Mouse (Mus musculus) CH12.LX (cell line): ENCODE measurements around the gene Myh3. TPM values are rescaled to one million over a fixed set of nuclear protein-coding genes. Genes with fewer than 3 reads are reported as not detected.
A peak's percentile ranks its signal among the peaks of the same experiment; 100 is the strongest.

ENCODE experiments used
- DNase-seq: peaks from one replicate; pipeline ENCODE4 v3.0.0-alpha.2; 2013; ENCODE audit errors: extremely low read depth
- H3K27ac ChIP-seq: 2 replicates; pipeline ENCODE4 v1.5.1; 2012; ENCODE audit warnings: low read depth, mild to moderate bottlenecking, control low read depth, moderate library complexity; ENCODE audit not compliant: insufficient read depth
- H3K27me3 ChIP-seq: replicated peaks from 2 replicates; pipeline ENCODE3; 2012; ENCODE audit warnings: inconsistent platforms
- H3K36me3 ChIP-seq, 2 experiments: replicated peaks in 1 of 2; 2 replicates each; pipeline versions ENCODE3 to v1.6.1; 2012; ENCODE audit warnings: inconsistent platforms in 1 of 2, low read length in 1 of 2, mild to moderate bottlenecking in 1 of 2, mixed read lengths in 1 of 2, moderate library complexity in 1 of 2; ENCODE audit not compliant: control insufficient read depth in 1 of 2, insufficient read depth in 1 of 2
- H3K4me1 ChIP-seq, 2 experiments: 2 replicates each; pipeline ENCODE4 v1.6.1; 2012; ENCODE audit warnings: inconsistent platforms in 1 of 2, moderate library complexity in 1 of 2; ENCODE audit not compliant: insufficient read depth in 2 of 2, control insufficient read depth in 1 of 2
- H3K4me2 ChIP-seq: 2 replicates; pipeline ENCODE4 v1.6.1; 2012; ENCODE audit warnings: low read depth, mild to moderate bottlenecking, control low read depth; ENCODE audit not compliant: poor library complexity, insufficient read depth, severe bottlenecking
- H3K4me3 ChIP-seq, 3 experiments: fragments of 150-350 bp in 1 of 3; sonication (generic) in 1 of 3; replicated peaks in 1 of 3; 2 replicates each; pipeline versions ENCODE3 to v1.5.1; 2011 to 2012; ENCODE audit warnings: low read depth in 2 of 3, low read length in 2 of 3, mild to moderate bottlenecking in 2 of 3, moderate library complexity in 2 of 3, control low read depth in 1 of 3, improper control_type of control experiment in 1 of 3, inconsistent platforms in 1 of 3, mixed read lengths in 1 of 3; ENCODE audit not compliant: poor library complexity in 1 of 3
- H3K79me2 ChIP-seq: replicated peaks from 2 replicates; pipeline ENCODE4 v1.6.1; 2012; ENCODE audit warnings: mild to moderate bottlenecking, moderate library complexity; ENCODE audit not compliant: control insufficient read depth, poor library complexity, insufficient read depth, severe bottlenecking; ENCODE audit errors: extremely low read depth
- H3K9ac ChIP-seq: 2 replicates; pipeline ENCODE4 v1.6.1; 2012; ENCODE audit warnings: low read depth, mild to moderate bottlenecking, control low read depth, moderate library complexity; ENCODE audit not compliant: insufficient read depth
- H3K9me3 ChIP-seq: replicated peaks from 2 replicates; pipeline ENCODE3; 2012; ENCODE audit warnings: low read length, inconsistent platforms, mixed read lengths
- BHLHE40 ChIP-seq: IDR thresholded peaks from 2 replicates; pipeline ENCODE4 v1.6.1; 2011; ENCODE audit warnings: mild to moderate bottlenecking, low read depth, low read length, improper control_type of control experiment
- CHD1 ChIP-seq: IDR thresholded peaks from 2 replicates; pipeline ENCODE4 v1.6.1; 2012; ENCODE audit warnings: low read depth, low read length, improper control_type of control experiment, inconsistent platforms
- CHD2 ChIP-seq: IDR thresholded peaks from 2 replicates; pipeline ENCODE4 v1.6.1; 2011; ENCODE audit warnings: low read length, improper control_type of control experiment
- CTCF ChIP-seq, 2 experiments: IDR thresholded peaks in 1 of 2; conservative IDR thresholded peaks in 1 of 2; 2 replicates each; pipeline ENCODE4 v1.5.1; 2011 to 2012; ENCODE audit warnings: low read depth in 2 of 2, low read length in 2 of 2, improper control_type of control experiment in 1 of 2, inconsistent platforms in 1 of 2, mild to moderate bottlenecking in 1 of 2, moderate library complexity in 1 of 2
- E2F4 ChIP-seq: IDR thresholded peaks from 2 replicates; pipeline ENCODE4 v1.6.1; 2011; ENCODE audit warnings: low read depth, low read length, improper control_type of control experiment; ENCODE audit not compliant: insufficient replicate concordance
- ELF1 ChIP-seq: IDR thresholded peaks from 2 replicates; pipeline ENCODE4 v1.6.1; 2014; ENCODE audit warnings: low read depth, mild to moderate bottlenecking, inconsistent platforms, low read length, improper control_type of control experiment
- EP300 ChIP-seq: IDR thresholded peaks from 2 replicates; pipeline ENCODE4 v1.6.1; 2011; ENCODE audit warnings: low read length, improper control_type of control experiment
- ETS1 ChIP-seq: conservative IDR thresholded peaks from 2 replicates; pipeline ENCODE4 v1.6.1; 2012; ENCODE audit warnings: low read depth, mild to moderate bottlenecking, inconsistent platforms, low read length, improper control_type of control experiment, moderate library complexity
- GABPA ChIP-seq: IDR thresholded peaks from 2 replicates; pipeline ENCODE4 v1.6.1; 2012; ENCODE audit warnings: low read depth, low read length, improper control_type of control experiment, inconsistent platforms; ENCODE audit not compliant: insufficient replicate concordance
- HCFC1 ChIP-seq: IDR thresholded peaks from 2 replicates; pipeline ENCODE4 v1.6.1; 2012; ENCODE audit warnings: low read depth, mild to moderate bottlenecking, inconsistent platforms, low read length, improper control_type of control experiment
- IRF4 ChIP-seq: IDR thresholded peaks from 2 replicates; pipeline ENCODE4 v1.6.1; 2014; ENCODE audit warnings: low read depth, mild to moderate bottlenecking, inconsistent platforms, low read length, improper control_type of control experiment
- JUN ChIP-seq: IDR thresholded peaks from 2 replicates; pipeline ENCODE4 v1.6.1; 2011; ENCODE audit warnings: low read depth, mild to moderate bottlenecking, low read length, improper control_type of control experiment, moderate library complexity; ENCODE audit not compliant: insufficient read depth
- JUND ChIP-seq: conservative IDR thresholded peaks from 2 replicates; pipeline ENCODE4 v1.6.1; 2011; ENCODE audit warnings: low read depth, low read length, improper control_type of control experiment
- KAT2A ChIP-seq: IDR thresholded peaks from 2 replicates; pipeline ENCODE4 v1.6.1; 2012; ENCODE audit warnings: low read length, improper control_type of control experiment, inconsistent platforms; ENCODE audit not compliant: insufficient replicate concordance
- MAFK ChIP-seq: IDR thresholded peaks from 2 replicates; pipeline ENCODE4 v1.6.1; 2011; ENCODE audit warnings: low read length, improper control_type of control experiment; ENCODE audit not compliant: insufficient replicate concordance
- MAX ChIP-seq: IDR thresholded peaks from 2 replicates; pipeline ENCODE4 v1.6.1; 2011; ENCODE audit warnings: low read length, improper control_type of control experiment
- MAZ ChIP-seq: IDR thresholded peaks from 2 replicates; pipeline ENCODE4 v1.6.1; 2012; ENCODE audit warnings: low read depth, mild to moderate bottlenecking, inconsistent platforms, low read length, improper control_type of control experiment, moderate library complexity
- MEF2A ChIP-seq: IDR thresholded peaks from 2 replicates; pipeline ENCODE4 v1.6.1; 2014; ENCODE audit warnings: low read depth, mild to moderate bottlenecking, inconsistent platforms, low read length, improper control_type of control experiment, borderline replicate concordance
- MXI1 ChIP-seq: IDR thresholded peaks from 2 replicates; pipeline ENCODE4 v1.6.1; 2011; ENCODE audit warnings: mild to moderate bottlenecking, low read depth, low read length, improper control_type of control experiment
- MYC ChIP-seq: IDR thresholded peaks from 2 replicates; pipeline ENCODE4 v1.6.1; 2011; ENCODE audit warnings: low read depth, mild to moderate bottlenecking, improper control_type of control experiment, low read length
- NELFE ChIP-seq: IDR thresholded peaks from 2 replicates; pipeline ENCODE4 v1.6.1; 2011; ENCODE audit warnings: low read depth, low read length, improper control_type of control experiment
- NRF1 ChIP-seq: IDR thresholded peaks from 2 replicates; pipeline ENCODE4 v1.6.1; 2014; ENCODE audit warnings: low read depth, mild to moderate bottlenecking, inconsistent platforms, low read length, improper control_type of control experiment, moderate library complexity
- PAX5 ChIP-seq: IDR thresholded peaks from 2 replicates; pipeline ENCODE4 v1.6.1; 2012; ENCODE audit warnings: low read length, inconsistent platforms, mixed read lengths
- POLR2A ChIP-seq: IDR thresholded peaks from 2 replicates; pipeline ENCODE4 v1.6.1; 2011; ENCODE audit warnings: low read depth, mild to moderate bottlenecking, improper control_type of control experiment, low read length
- POLR2AphosphoS2 ChIP-seq: IDR thresholded peaks from 2 replicates; pipeline ENCODE4 v1.6.1; 2011; ENCODE audit warnings: low read depth, low read length, improper control_type of control experiment
- RAD21 ChIP-seq: IDR thresholded peaks from 2 replicates; pipeline ENCODE4 v1.6.1; 2011; ENCODE audit warnings: low read depth, mild to moderate bottlenecking, low read length, improper control_type of control experiment, moderate library complexity
- RCOR1 ChIP-seq: conservative IDR thresholded peaks from 2 replicates; pipeline ENCODE4 v1.6.1; 2012; ENCODE audit warnings: low read depth, mild to moderate bottlenecking, inconsistent platforms, low read length, improper control_type of control experiment
- SIN3A ChIP-seq: IDR thresholded peaks from 2 replicates; pipeline ENCODE4 v1.6.1; 2012; ENCODE audit warnings: low read length, improper control_type of control experiment, inconsistent platforms
- SMC3 ChIP-seq: IDR thresholded peaks from 2 replicates; pipeline ENCODE4 v1.6.1; 2011; ENCODE audit warnings: low read depth, low read length, improper control_type of control experiment
- TBP ChIP-seq: conservative IDR thresholded peaks from 2 replicates; pipeline ENCODE4 v1.6.1; 2011; ENCODE audit warnings: low read depth, low read length, improper control_type of control experiment
- TCF12 ChIP-seq: IDR thresholded peaks from 2 replicates; pipeline ENCODE4 v1.6.1; 2014; ENCODE audit warnings: low read depth, mild to moderate bottlenecking, inconsistent platforms, low read length, improper control_type of control experiment
- UBTF ChIP-seq: IDR thresholded peaks from 2 replicates; pipeline ENCODE4 v1.6.1; 2012; ENCODE audit warnings: low read depth, mild to moderate bottlenecking, inconsistent platforms, low read length, improper control_type of control experiment, moderate library complexity
- USF1 ChIP-seq: IDR thresholded peaks from 2 replicates; pipeline ENCODE4 v1.6.1; 2014; ENCODE audit warnings: low read depth, mild to moderate bottlenecking, inconsistent platforms, low read length, improper control_type of control experiment
- USF2 ChIP-seq: conservative IDR thresholded peaks from 2 replicates; pipeline ENCODE4 v1.6.1; 2011; ENCODE audit warnings: low read depth, low read length, improper control_type of control experiment
- ZC3H11A ChIP-seq: IDR thresholded peaks from 2 replicates; pipeline ENCODE4 v1.6.1; 2012; ENCODE audit warnings: low read depth, mild to moderate bottlenecking, inconsistent platforms, low read length, improper control_type of control experiment
- ZKSCAN1 ChIP-seq: IDR thresholded peaks from 2 replicates; pipeline ENCODE4 v1.6.1; 2012; ENCODE audit warnings: low read depth, inconsistent platforms, low read length, improper control_type of control experiment, borderline replicate concordance
- ZMIZ1 ChIP-seq: IDR thresholded peaks from 2 replicates; pipeline ENCODE4 v1.6.1; 2012; ENCODE audit warnings: low read depth, mild to moderate bottlenecking, inconsistent platforms, low read length, improper control_type of control experiment
- ZNF384 ChIP-seq: IDR thresholded peaks from 2 replicates; pipeline ENCODE4 v1.6.1; 2012; ENCODE audit warnings: low read depth, low read length, improper control_type of control experiment, inconsistent platforms
- dilution Hi-C: fragments of 300-500 bp; cut with MboI; formaldehyde crosslinking; loops from 2 replicates; pipeline ENCODE4 v1.14.3; 2020; ENCODE audit warnings: low sequenced_read_pairs; ENCODE audit not compliant: extremely low pct_unique_long_range_greater_than_20kb, extremely low pct_ligation_motif_present
- in situ Hi-C: fragments of 300-500 bp; cut with MboI; formaldehyde crosslinking; loops from 3 replicates; pipeline ENCODE4 v1.14.3; 2019; ENCODE audit warnings: low sequenced_read_pairs, low pct_ligation_motif_present, low pct_unique_long_range_greater_than_20kb, mixed read lengths
- polyA plus RNA-seq: library from polyadenylated mRNA; unstranded; fragments of >175 nt; gene quantifications from 2 replicates; pipeline ENCODE4 v1.2.1, GENCODE M21; 2012; ENCODE audit warnings: low read depth; ENCODE audit not compliant: insufficient read length
- total RNA-seq, 2 experiments: library from RNA; depleted of rRNA; stranded (reverse); fragments of 300-350 nt in 1 of 2; fragments of >200 nt in 1 of 2; gene quantifications; 2 replicates each; pipeline ENCODE4 v1.2.3; 2012 to 2014

Gene Myh3
- total and polyA plus RNA-seq, 3 experiments: 0.12 to 0.64 (median 0.26) TPM

DNA sequence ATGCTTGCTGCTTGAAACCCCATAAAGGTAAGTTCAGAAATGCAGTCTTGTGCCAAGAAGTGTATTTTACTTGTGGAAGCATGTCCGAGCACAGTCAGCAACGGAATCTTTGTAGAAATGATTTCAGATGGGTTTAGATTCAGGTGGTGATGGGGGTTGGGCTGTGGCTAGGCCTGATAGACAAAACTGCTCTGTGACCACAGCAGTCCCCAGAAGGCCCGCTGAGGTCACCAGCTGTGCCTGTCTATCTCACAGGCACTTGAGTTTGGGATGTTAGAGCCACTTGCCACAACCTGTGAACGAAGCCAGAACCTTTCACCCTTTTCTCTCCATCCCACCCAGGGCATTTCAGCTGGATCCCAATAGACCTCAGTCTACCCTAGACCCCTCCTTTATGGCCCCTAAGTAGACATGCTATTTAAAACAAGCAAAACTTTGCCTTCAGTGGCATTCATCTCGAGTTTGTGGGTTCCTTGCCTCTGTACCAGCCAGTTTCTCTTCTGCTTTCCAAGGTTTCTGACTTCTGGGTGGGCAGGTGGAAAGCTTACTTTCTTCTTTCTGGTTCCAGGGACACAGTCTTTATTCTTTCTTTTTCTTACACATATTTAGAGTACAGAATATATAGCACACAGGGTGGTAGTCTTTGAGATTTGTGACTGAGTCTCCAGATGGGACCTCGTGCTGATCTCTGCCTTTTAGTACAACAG lies 66.6 kb downstream of the Myh3 start:
- Histone ChIP-seq H3K27ac (peak overlapping the region; percentile 93), H3K27me3 (no peaks in the 10 kb centered on the region), H3K79me2 (peaks cover 8% of the 10 kb centered on the region), H3K9me3 (no peaks in the 10 kb centered on the region), H3K4me2 (peak overlapping the region; percentile 70; the same call in 1 of the 2 replicates), H3K36me3 (peaks cover 12 to 27% of the 10 kb centered on the region in 2 experiments), H3K4me3 (peak overlapping the region; percentile 50 to 64 (median 62)), H3K9ac (peak overlapping the region; percentile 74), H3K4me1 (peaks cover 11 to 67% of the 10 kb centered on the region in 2 experiments)
- TF ChIP-seq ZMIZ1 (peak; percentile 94), TBP (peak; percentile 55), POLR2A (peak; percentile 85), BHLHE40 (peak; percentile 76), CTCF (conservative IDR thresholded peaks at IDR 0.05 in 1 of 2, IDR thresholded peaks at IDR 0.05 in 1 of 2; ENCODE audit: low read depth in 2 of 2, low read length in 2 of 2) (no peak), HCFC1 (peak; percentile 25; the same call in 1 of the 2 replicates), MAZ (peak; percentile 53), MAFK (peak; percentile 73), MYC (peak; percentile 81), RCOR1 (peak; percentile 90), ZC3H11A (no peak), JUND (no peak; the same call in 1 of the 2 replicates), MEF2A (peak; percentile 46), TCF12 (peak; percentile 90), ZNF384 (peak; percentile 14; the same call in 1 of the 2 replicates), JUN (peak; percentile 32), IRF4 (peak; percentile 81), CHD2 (peak; percentile 85), ETS1 (peak; percentile 64), USF2 (peak; percentile 40), PAX5 (no peak), KAT2A (no peak), POLR2AphosphoS2 (peak; percentile 97), ZKSCAN1 (no peak), EP300 (peak; percentile 87), UBTF (peak; percentile 44; the same call in 1 of the 2 replicates), SMC3 (peak; percentile 28), MXI1 (peak; percentile 74), ELF1 (no peak), USF1 (no peak), GABPA (no peak), SIN3A (peak; percentile 15), MAX (peak; percentile 69; the same call in 1 of the 2 replicates), CHD1 (peak; percentile 97), RAD21 (peak; percentile 1), NELFE (no peak), E2F4 (no peak), NRF1 (no peak)
- DNase-seq: peak; percentile 97
- in situ Hi-C loops (no loop called here), dilution Hi-C loops (no loop called here)
